Mouse (Mus musculus): ENCODE measurements around the gene Tomm22.

Gene Tomm22

GRCm38 (mm10) chr15:79686046-79686869 is 15.6 kb downstream of the Tomm22 start:
- no peak for DNase-seq

- peak in 1 of 2 experiments; percentile 28 for DNase-seq
These were observed 16.5 kb downstream of the Tomm22 start for GRCm38 (mm10) chr15:79687175-79687574.

- peak; percentile 96 to 98 for DNase-seq
These were observed 17.1 kb downstream of the Tomm22 start, which contains the start of gene Josd1 for GRCm38 (mm10) chr15:79687646-79688267. Gene Josd1 (minus strand): TSS chr15:79687919.

- no peak for DNase-seq
These were observed 17.8 kb downstream of the Tomm22 start for GRCm38 (mm10) chr15:79688268-79688956.

- no peak for DNase-seq
These were observed 19.2 kb downstream of the Tomm22 start for GRCm38 (mm10) chr15:79689662-79690425.

- DNase-seq: peak; percentile 99
These were observed 19.9 kb downstream of the Tomm22 start, which contains the start of gene Gtpbp1 for GRCm38 (mm10) chr15:79690426-79691022. Gene Gtpbp1 (plus strand): TSS chr15:79690845.

GRCm38 (mm10) chr15:79691023-79691508 is 20.4 kb downstream of the Tomm22 start:
- DNase-seq: peak in 1 of 2 experiments; percentile 75

GRCm38 (mm10) chr15:79692334-79692733 is 21.7 kb downstream of the Tomm22 start:
- no peak for DNase-seq

GRCm38 (mm10) chr15:79693740-79694139 is 23.1 kb downstream of the Tomm22 start:
- no peak for DNase-seq

GRCm38 (mm10) chr15:79694512-79694911 is 23.9 kb downstream of the Tomm22 start:
- no peak for DNase-seq

- no peak for DNase-seq
These were observed 24.9 kb downstream of the Tomm22 start for GRCm38 (mm10) chr15:79695516-79695915.

GRCm38 (mm10) chr15:79696508-79696907 is 25.8 kb downstream of the Tomm22 start:
- DNase-seq: peak in 1 of 2 experiments; percentile 47

GRCm38 (mm10) chr15:79697011-79697410 is 26.4 kb downstream of the Tomm22 start:
- peak; percentile 49 to 75 for DNase-seq

GRCm38 (mm10) chr15:79697558-79698187 is 27.0 kb downstream of the Tomm22 start:
- no peak for DNase-seq

- DNase-seq: peak in 1 of 2 experiments; percentile 51
These were observed 36.0 kb downstream of the Tomm22 start for GRCm38 (mm10) chr15:79706603-79707214.

GRCm38 (mm10) chr15:79708229-79708822 is 37.7 kb downstream of the Tomm22 start:
- no peak for DNase-seq

GRCm38 (mm10) chr15:79715646-79716045 is 45.0 kb downstream of the Tomm22 start:
- no peak for DNase-seq

- no peak for DNase-seq
These were observed 46.0 kb downstream of the Tomm22 start for GRCm38 (mm10) chr15:79716710-79717109.

- DNase-seq: no peak
These were observed 49.6 kb downstream of the Tomm22 start for GRCm38 (mm10) chr15:79720267-79720666.

- DNase-seq: no peak
These were observed 50.1 kb downstream of the Tomm22 start for GRCm38 (mm10) chr15:79720796-79721195.

Data from kidney, postnatal 25 days (tissue).